Mouse (Mus musculus) adrenal gland, adult 2 months (tissue): Measurements from ENCODE around the gene Thumpd2. TPM values are rescaled to one million over a fixed set of nuclear protein-coding genes. Genes with fewer than 3 reads are reported as not detected.

Experiments used
- DNase-seq: peaks from one replicate; pipeline ENCODE4 v3.0.0; 2021
- long read RNA-seq: library from polyadenylated mRNA; stranded (forward); transcript quantifications from one replicate; pipeline ENCODE4 v2.0.0, GENCODE M21; 2021
- polyA plus RNA-seq: library from polyadenylated mRNA; depleted of rRNA; stranded (reverse); fragments of >200 nt; gene quantifications from 2 replicates; pipeline ENCODE4 v1.2.3, GENCODE M21; 2012; rRNA removed
- total RNA-seq, 2 experiments: library from RNA; stranded (reverse); gene quantifications; 2 replicates each; pipeline ENCODE4 v1.2.3; 2021

The Thumpd2 gene
- total RNA-seq, result 1 to 10 TPM; 4.8 to 9.2 TPM
- polyA plus RNA-seq, result 1.0 and 1.5 TPM in 2 replicates
- long read RNA-seq, transcript Thumpd2-201 (10 exons, 1,833 nt), result major isoform, 11 of 16 reads
- long read RNA-seq, partial matches to known transcripts, result 0 of 16 reads
- long read RNA-seq, other reads (novel, unspliced or antisense), result 5 of 16 reads

DNA sequence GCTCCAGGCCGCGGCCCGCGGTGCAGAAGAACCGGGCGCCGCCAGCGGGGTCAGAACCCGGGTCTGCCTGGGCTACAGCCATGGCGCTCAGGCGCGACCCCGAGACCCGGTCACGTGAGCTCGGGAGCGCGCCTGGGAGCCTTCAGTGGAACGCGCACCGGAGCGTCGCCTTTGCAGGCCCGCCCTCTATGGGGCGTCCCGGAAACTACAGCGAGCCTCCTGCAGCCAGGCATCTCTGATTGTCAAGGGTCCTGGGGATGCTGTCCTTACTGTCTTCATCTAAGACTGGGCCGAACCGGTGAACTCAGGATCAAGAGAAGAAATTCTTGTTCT lies at the start of gene Thumpd2:
Gene Thumpd2 (minus strand): TSS at position 104 of the 333 bp plus-strand sequence.
- peak; percentile 92 for DNase-seq

DNA sequence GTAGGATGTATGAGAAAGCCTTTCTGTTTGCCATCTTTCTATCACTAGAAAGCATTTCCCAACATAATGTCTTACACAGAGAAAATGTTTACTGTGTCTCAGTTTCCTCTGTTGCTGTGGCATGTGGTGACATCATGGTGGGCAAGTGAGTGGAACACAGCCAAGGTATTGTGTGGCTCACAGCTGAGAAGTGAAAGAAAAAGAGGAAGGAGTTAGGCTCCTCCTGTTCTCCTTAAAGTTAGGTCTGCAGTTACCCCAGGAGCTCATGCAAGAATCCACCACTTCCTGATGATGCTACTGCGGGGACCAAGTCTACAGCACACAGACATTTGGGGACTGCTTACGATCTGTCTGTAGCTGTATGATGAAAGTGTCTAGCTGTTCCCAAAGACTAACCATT lies 39.4 kb upstream of the Thumpd2 start:
- DNase-seq, result no peak

DNA sequence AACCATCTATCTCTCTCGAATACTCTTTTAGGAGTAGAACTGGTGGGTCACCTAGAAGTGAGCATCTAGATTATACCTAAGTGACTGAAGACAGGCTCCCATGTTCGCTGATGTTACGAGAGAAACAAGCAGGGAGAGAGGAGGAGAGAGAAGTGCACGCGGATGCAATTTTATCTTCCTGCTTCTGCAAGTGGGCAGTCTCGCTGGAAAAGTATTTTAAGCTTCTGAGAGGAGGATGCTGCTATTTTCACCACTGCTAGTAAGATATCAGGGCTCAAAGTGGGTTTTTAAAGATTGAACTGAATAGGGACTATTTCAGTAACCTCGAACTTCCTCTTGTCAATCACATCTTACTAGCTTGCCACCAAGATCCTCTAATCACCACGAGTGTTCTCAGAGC lies 38.0 kb upstream of the Thumpd2 start:
- no peak for DNase-seq

DNA sequence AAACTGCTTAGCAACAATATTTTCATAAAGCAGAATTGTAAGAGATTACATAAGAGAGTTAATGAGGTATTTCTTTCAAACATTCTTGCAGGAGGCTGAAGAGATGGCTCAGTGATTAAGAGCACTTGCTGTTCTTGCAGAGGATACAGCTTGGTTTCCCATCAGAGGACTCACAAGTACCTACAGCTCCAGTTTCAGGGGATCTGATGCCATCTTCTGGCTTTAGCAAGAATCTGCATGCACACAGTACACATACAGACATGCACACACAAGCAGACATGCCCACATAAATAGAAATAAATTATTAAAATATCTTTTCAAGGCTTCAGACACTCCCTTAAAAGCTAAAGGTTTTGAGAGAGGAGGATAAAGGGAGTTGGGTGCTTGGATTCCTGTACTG lies 33.6 kb upstream of the Thumpd2 start:
- DNase-seq, result no peak

DNA sequence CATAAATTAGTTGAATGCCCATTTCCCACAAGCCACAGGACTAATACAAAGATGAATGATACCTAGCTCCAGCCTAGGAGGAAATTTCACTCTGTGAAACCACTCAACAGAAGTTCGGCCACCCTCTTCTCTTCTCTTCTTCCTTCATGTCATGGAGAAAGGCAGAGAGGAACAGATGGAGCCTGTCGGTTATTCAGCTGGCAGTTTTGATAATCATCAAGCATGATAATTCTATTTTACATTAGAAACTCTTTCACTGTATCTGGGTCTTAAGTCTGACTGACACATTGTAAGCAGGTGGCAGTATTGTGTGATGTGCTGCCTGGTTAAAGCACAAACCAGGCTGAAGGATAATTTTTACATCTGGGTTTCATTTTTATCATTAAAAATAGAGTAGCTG lies 31.6 kb upstream of the Thumpd2 start:
- no peak for DNase-seq

DNA sequence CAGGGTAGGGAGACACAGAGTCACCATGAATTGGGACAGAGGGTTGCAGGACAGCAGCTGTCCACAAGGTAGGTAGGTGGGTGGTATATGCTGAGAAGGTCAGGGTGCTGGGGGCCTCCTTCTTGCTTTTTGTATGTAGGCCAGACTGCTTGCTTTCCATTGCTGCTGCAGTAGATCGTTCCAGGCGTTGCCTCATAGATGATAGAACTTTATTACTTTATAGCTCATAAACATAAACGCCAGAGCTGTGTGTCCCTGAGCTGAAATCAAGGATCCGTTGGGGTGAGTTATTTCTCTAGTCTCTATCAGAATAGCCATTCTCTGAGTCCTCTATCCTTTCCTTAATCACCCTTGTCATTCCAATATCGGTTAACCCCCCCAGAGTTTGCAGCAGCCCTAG lies 27.9 kb upstream of the Thumpd2 start:
- DNase-seq, result no peak

DNA sequence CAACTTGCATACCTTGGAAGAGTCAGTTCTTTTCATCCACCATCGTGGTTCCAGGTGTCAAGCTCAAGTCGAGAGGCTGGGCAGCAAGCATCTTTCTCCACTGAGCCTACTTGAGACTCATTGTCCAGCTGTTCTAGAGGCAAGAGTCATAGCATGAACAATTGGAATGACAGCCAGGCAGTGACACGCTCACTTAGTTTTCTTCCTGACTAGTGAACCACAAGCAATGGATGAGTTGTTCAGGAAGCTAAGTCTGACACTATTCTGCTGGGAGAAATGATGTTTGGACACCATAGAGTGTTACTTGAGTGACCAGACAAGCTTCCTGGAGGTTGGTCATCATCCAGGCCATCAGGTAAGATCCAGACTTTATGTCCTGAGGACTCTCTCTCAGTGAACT lies 24.0 kb upstream of the Thumpd2 start:
- DNase-seq, result no peak

DNA sequence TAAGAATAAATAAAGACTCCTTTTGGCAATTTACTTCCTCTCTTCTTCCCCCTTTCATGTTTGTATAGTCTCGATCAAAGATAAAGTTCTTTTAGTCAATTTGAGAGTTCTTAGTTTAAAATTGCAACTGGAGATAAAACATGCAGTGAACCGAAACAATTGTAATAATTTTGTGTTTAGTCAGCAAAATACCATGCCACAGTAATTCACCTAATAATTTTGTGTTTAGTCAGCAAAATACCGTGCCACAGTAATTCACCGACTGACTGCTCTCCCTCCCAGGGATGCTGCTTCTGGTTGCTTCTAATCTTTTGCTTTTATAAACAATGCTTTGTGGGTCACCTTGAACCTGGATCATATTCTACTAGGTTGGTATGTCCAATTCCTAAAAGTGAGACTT lies 22.9 kb upstream of the Thumpd2 start:
- DNase-seq, result no peak

DNA sequence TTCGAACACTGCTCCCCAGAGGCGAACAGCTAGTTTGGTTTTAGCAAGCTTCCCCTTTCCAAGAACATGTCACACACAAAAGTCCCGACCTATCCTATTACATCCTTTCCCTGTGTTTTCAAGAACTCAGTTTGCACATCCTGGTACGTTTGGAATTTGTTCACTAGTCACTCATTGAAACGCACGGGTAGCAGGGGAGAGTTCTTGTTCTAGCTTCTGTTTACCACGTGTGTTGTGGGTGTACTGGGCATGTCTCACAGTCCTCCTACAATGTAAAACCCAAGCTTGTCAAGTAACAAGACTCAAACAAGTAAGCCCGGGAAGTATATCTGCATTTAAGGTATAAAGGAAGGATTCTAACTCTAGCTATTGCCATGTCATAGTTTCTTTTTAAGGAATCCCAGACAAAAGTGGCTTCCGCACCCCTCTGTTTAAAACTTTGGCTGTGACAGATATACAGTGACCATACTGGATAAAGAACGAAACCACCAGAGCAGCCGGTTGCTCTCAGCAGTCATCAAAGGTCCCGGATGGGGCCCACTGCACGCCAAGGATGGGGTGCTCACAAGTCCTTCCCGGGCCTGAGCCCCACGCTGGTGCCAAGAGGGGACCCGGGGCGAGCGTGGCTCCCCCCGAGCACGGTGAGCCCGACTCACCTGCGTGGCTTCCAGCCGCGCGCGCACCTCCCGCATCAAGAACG lies 453 bp downstream of the Thumpd2 start:
- DNase-seq, result peak; percentile 30

DNA sequence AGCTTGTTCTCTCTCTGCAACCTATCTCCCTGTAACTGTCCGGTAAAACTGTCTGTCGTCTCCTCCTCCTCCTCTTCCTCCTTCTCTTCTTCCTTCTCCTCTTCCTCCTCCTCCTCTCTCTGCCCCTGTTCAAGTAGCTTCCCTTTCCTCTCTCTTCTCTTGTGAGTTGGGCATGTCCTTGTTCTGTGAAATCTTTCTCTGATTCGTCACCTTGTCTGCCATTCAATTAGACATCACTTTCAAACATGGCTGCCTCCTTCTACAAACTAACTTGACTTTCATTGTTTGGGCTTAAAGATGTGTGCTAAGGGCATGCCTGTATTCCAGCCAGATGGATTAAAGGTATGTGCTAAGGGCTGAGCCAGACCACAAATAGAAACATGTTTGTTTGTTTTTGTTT lies 1.5 kb downstream of the Thumpd2 start:
- no peak for DNase-seq

DNA sequence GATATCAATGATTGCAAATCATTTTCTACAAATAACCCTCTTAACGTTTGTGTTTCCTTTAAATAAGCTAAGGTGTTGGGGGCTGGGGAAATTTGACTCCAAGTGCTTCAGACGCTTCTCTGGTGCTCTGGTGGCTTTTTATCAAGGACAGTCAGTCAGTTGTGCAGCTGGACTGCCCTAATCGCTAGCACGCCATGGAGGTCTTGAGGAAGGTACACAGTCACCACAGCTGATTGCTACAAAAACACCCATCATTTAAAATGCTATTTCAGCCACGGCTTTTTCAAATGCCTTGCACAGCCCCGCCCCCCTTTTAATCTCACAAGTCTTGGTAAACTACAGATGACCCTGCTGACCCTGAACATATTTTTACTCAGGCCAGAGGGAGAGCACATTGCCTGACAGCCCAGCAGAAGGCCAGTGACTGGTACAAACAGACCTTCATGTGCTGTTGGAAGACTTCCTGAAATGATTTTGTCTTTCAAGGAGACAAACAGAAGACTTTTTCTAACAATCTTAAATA lies 2.5 kb downstream of the Thumpd2 start:
- DNase-seq, result peak; percentile 21

DNA sequence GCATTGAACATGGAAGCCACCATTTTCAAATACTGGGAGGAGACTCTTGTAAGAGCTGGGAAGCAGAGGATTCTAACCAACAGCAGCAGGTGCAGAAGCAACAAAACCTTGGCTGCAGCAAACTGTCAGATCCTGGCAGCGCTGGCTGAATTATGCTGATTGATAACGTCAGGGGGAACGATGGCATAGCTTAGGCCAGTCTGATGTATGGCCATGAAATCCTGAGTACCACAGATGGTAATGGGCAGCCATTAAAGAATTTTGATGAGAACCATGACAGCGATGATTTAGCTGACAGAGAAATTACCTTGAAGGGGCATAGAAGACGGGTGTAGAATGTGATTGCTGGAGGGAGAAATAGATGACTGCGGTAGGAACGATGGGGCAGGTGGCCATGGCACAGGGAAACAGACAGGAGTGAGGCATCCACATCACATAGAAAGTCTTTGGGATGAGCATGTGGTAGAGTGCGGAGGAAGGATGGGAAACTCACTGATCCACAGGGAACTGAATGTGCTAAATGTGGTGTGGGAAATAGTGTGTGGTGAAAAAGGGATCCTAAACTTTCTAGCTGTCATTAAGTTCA lies 8.0 kb downstream of the Thumpd2 start:
- no peak for DNase-seq

DNA sequence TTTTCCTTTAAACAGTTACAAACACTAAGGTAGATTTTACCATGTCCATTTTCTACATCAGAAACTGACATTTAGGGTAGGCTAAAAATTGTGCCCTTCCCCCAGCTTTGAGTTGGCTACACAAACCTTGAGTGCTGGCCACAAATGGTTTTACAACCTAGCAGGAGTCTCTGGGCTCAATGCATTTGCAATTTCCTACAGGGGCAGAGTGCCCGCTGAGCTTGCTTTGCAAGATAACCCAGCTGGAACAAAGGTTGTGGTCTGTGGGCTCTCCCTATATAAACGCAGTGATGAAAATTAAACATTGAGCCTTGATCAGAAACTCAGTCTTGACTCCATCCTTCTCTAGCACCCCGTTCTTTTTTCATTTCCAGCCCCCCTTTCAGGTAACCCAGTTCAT lies 8.8 kb downstream of the Thumpd2 start:
- no peak for DNase-seq

DNA sequence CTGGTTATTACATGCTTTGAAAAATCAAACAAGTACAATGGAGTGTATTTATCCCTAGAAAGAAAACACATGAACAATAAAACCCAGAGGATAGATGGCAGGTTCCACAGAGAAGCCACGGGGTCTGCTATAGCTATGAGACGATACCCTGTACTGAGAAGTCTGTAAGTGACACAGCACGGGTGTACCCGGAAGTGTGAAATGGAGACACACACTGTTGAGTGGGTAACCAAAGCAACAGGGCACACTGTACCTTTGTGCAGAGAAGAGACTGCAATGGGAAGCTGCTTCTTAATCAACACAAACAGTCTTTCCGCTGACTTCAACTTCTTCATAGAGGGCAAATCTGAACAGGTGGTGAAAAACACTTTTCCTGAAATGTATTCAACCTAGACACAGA lies 9.4 kb downstream of the Thumpd2 start:
- DNase-seq, result no peak

DNA sequence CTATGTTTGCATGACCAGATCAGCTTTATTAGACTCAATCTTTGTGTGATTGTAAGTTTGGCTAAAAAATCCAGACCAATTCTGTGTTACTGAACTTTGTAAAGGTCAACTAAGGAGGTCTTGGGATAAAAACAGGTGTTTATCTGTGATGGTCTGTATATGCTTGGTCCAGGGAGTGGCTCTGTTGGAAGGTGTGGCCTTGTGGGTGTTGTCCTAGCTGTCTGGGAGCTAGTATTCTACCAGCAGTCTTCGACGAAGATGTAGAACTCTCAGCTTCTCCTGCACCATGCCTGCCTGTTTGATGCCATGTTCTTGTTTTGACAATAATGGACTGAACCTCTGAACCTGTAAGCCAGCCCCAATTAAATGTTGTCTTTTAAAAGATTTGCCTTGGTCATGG lies 11.6 kb downstream of the Thumpd2 start:
- DNase-seq, result no peak

DNA sequence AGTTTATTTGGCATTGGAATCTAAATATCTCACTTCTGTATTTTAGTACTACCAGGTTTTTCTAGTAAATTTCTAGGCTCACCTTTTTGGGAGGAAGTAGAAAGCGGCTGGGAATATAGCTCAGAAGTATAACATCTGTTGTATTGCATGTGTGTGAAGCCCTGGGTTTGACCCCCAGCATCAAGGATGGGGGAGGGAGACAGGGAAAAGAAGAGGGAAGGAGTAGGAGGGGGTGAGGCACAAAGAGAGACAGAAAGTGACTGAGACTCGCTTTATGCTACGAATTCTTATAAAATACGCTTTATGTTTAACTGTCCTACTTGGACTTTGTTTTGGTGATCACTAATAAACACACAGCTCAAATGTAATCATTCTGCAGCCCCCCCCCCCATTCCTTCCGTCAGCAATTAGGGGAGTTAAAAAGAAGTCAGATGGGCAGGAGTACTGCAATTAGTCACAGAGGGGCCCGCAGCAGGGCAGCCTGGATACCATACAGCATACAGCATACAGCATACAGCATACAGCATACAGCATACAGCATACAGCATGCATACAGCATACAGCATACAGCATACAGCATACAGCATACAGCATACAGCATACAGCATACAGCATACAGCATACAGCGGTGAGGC lies 16.8 kb downstream of the Thumpd2 start:
- no peak for DNase-seq

DNA sequence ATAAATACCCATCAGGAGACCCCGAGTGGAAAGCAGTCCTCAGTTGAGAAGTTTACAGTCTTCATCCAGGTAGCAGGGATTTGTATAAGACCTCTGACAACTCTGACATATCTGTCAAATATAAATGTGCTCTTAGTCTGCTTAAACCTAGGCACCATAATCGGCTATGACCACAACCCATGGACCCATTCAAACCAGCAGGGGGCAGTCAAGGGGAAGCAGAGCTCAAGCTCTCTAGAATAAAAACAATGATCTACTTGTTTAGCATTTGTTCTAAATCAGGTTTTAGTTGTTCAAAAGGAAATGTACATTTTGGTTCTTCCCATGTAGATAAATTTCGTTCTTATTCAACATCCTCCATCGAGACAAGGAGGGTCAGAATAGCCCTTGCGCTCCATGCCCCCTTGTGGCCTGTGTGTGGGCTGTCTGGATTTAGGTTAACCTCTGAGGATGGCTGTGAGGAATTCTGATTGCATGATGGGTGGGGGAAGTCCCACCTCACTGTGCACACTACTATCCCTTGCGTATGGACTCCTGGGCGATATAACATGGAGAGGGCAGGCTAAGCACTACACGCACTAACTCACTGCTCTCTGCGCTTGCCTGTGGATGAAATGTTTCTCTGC lies 19.2 kb downstream of the Thumpd2 start:
- peak; percentile 35 for DNase-seq

DNA sequence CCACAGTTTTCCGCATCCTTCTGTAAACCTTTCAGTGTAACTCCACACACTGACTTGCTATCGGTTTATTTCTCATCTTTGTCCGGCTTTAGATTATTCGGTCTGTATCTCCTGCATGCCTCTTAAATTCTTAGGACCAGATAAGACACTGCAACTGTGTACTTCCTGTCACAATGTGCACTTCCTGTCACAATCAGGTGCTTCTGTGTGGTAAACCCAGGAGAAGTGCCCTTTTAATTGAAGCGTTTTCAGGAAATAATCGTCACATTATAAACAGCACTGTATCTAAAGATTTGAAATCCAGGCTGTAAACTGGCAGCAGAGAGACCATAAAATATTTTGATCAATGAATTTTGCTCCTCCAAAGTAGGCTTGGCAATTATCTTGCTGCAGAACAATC lies 19.8 kb downstream of the Thumpd2 start:
- no peak for DNase-seq

DNA sequence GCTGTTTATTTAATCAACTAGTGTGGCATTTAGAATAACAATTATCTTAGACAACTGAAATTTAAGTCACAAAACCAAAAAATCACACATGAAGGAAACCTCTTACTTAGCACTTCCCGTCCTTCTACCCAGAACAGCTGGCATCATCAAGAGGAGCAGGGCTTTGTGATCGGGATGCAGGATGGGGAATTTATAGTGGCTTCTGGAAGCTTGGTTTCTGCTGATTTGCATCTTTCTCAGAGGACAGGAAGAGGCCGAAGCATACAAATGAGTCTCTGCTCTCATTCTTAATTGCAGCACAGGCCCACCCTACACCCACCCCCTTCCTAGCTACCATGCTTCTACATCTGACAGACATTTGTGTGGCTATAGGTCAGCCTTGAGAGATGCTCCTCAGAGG lies 20.5 kb downstream of the Thumpd2 start:
- no peak for DNase-seq

DNA sequence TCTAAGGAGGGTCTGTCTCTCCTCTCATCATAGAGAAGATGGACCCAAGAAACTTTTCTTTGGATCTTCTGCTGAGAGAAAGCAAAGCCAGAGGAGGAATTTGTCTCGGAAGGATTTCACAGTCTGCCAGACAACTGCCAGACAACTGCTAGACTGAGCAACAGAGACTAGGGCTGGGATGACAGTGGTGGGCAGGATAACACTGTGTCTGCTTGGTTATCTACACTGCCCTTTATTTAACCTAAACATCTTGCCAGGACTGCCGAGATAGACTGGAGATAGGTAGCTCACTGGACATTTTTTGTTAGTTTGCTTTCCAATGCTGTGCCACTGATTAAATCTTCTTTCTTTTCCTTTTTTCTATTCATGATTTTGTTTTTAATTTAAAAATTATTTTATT lies 23.2 kb downstream of the Thumpd2 start:
- no peak for DNase-seq

DNA sequence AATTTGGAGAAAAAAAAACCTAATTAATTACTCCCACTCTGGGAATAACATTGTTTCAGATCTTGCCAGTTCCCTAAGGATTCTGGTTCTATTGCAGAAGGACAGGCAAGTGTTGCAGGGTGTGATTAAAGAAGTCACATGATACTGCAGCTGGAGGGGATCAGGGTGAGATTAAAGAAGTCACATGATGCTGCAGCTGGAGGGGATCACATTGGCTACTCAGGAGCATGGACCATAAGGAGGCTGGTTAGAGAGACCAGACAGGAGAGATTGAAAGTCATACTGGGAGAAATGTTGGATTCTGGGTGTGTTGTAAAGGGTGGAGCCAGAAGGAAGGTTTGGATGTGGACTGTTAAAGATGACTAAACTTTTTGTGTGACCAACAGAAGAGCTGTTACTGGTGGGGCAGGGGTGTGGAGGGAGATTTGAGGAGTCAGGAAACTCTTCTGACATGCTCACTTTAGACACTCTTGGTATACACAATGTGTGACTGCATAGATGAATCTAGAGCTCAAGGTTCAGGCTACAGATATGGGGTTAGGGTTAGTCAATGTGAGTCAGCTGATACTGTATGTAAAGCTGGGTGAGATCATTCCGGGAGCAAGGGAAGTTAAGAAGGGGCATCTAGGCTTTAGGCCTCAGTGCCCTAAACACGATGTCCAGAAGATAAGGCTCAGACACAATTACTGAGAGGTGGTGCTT lies 26.0 kb downstream of the Thumpd2 start:
- DNase-seq, result no peak

DNA sequence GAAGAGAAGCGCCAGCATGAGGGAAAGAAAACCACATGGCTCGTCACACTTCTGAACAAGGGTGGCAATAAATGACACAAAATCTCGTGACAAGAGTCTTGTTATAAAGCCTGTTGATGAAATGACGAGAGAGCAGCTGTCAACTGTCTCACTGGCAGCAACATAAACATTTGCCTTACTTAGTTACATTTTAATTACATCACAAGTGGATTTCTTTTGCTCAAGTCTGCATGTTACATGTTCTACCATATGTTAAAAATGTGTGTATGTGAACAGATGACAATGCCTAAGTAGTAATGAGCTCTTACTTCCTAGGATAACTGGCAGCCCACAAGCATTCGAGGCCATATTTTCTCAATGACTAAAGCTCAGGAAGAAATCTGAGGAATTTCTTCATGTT lies 29.5 kb downstream of the Thumpd2 start:
- DNase-seq, result no peak
